Mouse (Mus musculus) liver, embryonic 14.5 days (tissue): ENCODE measurements around the gene Fhit. TPM values are rescaled to one million over a fixed set of nuclear protein-coding genes. Genes with fewer than 3 reads are reported as not detected.

Source experiments
- ATAC-seq: fragments of 200-750 bp; cut with Nextera tagmentation; 2 replicates; pipeline ENCODE4 v1.8.0; 2017; ENCODE audit warnings: moderate number of reproducible peaks, mild to moderate bottlenecking, moderate library complexity; ENCODE audit not compliant: insufficient read depth
- DNase-seq, 3 experiments: peaks; one replicate each; pipeline ENCODE4 v3.0.0-alpha.2; 2012 to 2013; ENCODE audit warnings: low read depth in 3 of 3, low spot score in 3 of 3
- H3K27ac ChIP-seq: fragments of 300-500 bp; sonication (generic); 2 replicates; pipeline ENCODE4 v1.5.1; 2014; ENCODE audit warnings: moderate library complexity, mild to moderate bottlenecking, control low read depth, inconsistent platforms
- H3K27me3 ChIP-seq: fragments of 300-500 bp; sonication (generic); 2 replicates; pipeline ENCODE4 v1.6.1; 2014; ENCODE audit warnings: mild to moderate bottlenecking, low read length, moderate library complexity; ENCODE audit not compliant: control insufficient read depth, insufficient read depth
- H3K36me3 ChIP-seq: fragments of 300-500 bp; sonication (generic); replicated peaks from 2 replicates; pipeline ENCODE4 v1.6.1; 2014; ENCODE audit warnings: low read depth; ENCODE audit not compliant: control insufficient read depth, insufficient read depth
- H3K4me1 ChIP-seq, 2 experiments: fragments of 200-500 bp in 1 of 2; fragments of 300-500 bp in 1 of 2; sonication (generic) in 1 of 2; replicated peaks; 2 replicates each; pipeline ENCODE4 v1.6.1; 2012 to 2014; ENCODE audit warnings: antibody characterized with exemption in 1 of 2, inconsistent platforms in 1 of 2, low read length in 1 of 2; ENCODE audit not compliant: control insufficient read depth in 2 of 2, insufficient read depth in 2 of 2
- H3K4me2 ChIP-seq: fragments of 300-500 bp; sonication (generic); 2 replicates; pipeline ENCODE4 v1.6.1; 2014; ENCODE audit warnings: low read depth, mild to moderate bottlenecking, control low read depth, moderate library complexity
- H3K4me3 ChIP-seq, 2 experiments: fragments of 200-500 bp in 1 of 2; fragments of 300-500 bp in 1 of 2; sonication (generic) in 1 of 2; 2 replicates each; pipeline ENCODE4 v1.5.1; 2012 to 2014; ENCODE audit warnings: low read depth in 2 of 2, low read length in 2 of 2, mild to moderate bottlenecking in 2 of 2, control low read depth in 1 of 2, inconsistent platforms in 1 of 2, moderate library complexity in 1 of 2; ENCODE audit not compliant: insufficient read depth in 1 of 2
- H3K9ac ChIP-seq: fragments of 300-500 bp; sonication (generic); replicated peaks from 2 replicates; pipeline ENCODE4 v1.6.1; 2014; ENCODE audit warnings: mild to moderate bottlenecking, control low read depth, moderate library complexity
- H3K9me3 ChIP-seq: fragments of 300-500 bp; sonication (generic); 2 replicates; pipeline ENCODE4 v1.6.1; 2016; ENCODE audit warnings: low read length, mixed read lengths; ENCODE audit not compliant: control insufficient read depth
- CTCF ChIP-seq: IDR thresholded peaks from 2 replicates; pipeline ENCODE4 v1.5.1; 2016; ENCODE audit warnings: antibody characterized with exemption, low read depth, control low read depth
- EP300 ChIP-seq: IDR thresholded peaks from 2 replicates; pipeline ENCODE4 v1.6.1; 2016; ENCODE audit warnings: antibody characterized with exemption, low read depth
- WGBS: fragments of 180-500 bp; shearing (Covaris S2); extraction: QIAGEN DNeasy Blood & Tissue Kit; methylation state at CpG from one replicate; pipeline ENCODE4 v1.1.7; 2014; ENCODE audit not compliant: insufficient replicate concordance; 5-methylcytosine and 5-hydroxymethylcytosine counted together
- polyA plus RNA-seq, 2 experiments: library from polyadenylated mRNA; depleted of rRNA in 1 of 2; stranded (reverse) in 1 of 2; unstranded in 1 of 2; fragments of >200 nt; fragmentation: Nextera tagmentation in 1 of 2; extraction: Ambion mirVana in 1 of 2; gene quantifications; 2 replicates each; pipeline versions ENCODE4 v1.2.1 to v1.2.3; 2012 to 2014

The Fhit gene
- polyA plus RNA-seq, 2 experiments: 1.4 to 1.9 TPM

DNA sequence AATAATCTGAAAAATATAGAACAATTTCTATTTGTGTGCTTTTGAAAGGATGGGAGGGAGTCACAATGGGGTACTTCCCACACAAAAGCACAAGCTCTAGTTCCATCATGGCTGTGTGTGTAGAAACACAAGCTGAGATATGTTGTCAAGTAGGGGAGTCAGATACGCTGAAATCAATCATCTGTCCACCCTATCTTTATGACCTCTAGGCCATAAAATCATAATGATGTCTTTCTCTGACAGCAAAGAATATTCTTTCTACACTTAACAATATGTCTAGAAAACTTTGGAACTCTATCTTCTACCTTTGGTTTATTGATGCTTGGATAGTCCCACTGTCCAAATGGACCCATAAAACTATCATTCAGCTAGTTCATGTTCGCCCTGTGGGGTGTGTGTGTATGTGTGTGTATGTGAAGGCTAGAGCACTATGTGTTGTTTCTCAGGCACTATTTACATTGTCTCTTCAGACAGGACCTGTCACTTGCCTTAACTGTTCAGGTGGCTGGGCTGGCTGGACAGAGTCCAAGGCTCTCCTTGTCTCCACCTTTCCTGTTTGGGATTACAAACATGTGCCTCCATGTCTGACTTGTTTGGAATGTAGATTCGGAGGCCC lies 592.8 kb downstream of the Fhit start:
- H3K9ac ChIP-seq: no peak overlapping the region
- no peaks in the 10 kb centered on the region for H3K4me1 ChIP-seq
- DNase-seq (no peak), ATAC-seq (no peak)
- no peak overlapping the region for H3K4me2 ChIP-seq
- H3K27me3 ChIP-seq: no peaks in the 10 kb centered on the region
- TF ChIP-seq EP300: no peak
- no peak for TF ChIP-seq CTCF
- no peaks in the 10 kb centered on the region for H3K36me3 ChIP-seq
- WGBS: 55% methylated on average over 3 of the region's 3 CpGs
- no peak overlapping the region for H3K4me3 ChIP-seq
- H3K9me3 ChIP-seq: no peaks in the 10 kb centered on the region
- H3K27ac ChIP-seq: no peak overlapping the region

DNA sequence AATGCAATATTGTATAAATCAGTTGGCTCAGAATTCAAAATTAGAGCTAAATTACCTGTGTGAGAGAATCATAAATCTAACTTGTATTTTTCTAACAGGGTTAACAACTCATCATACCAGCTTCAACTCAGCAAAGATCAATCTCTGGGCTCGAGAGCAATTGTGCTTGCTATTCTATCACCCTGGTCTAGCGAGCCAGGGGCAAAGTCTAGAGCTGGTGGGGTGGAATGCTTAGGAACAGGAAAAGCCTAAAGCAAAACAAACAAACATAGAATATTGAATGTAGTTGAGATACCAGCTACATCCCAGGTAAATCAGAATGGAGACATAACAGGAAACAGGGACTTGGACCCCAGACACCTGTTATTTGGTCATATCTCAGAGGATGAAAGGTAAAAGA lies 594.1 kb downstream of the Fhit start:
- 45% methylated on average over 2 of the region's 2 CpGs for whole genome bisulfite sequencing
- Histone ChIP-seq H3K4me1 (no peaks in the 10 kb centered on the region), H3K9ac (no peak overlapping the region), H3K27ac (no peak overlapping the region), H3K27me3 (no peaks in the 10 kb centered on the region), H3K4me2 (no peak overlapping the region), H3K36me3 (no peaks in the 10 kb centered on the region), H3K4me3 (no peak overlapping the region), H3K9me3 (no peaks in the 10 kb centered on the region)
- TF ChIP-seq CTCF: no peak
- no peak for TF ChIP-seq EP300
- no peak for DNase-seq
- no peak for ATAC-seq

DNA sequence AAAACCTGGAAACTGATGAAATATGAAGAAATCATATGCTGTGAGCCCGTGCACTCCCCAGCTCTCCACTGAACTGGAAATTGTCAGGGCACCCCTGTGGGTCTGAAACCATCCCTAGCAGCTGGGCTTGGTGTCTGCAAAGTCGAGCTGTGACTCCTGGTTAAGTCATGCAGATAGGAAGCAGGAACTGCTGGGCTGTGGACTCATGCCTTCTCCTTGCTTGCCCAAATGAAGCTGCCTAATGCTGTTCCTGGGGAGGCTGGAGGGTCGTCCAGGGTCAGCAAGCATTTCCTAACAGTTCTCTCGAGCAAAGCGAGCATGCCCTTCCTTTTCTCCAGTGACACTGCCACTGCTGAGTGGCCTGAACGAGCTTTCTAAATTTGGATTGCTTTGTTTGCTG lies 607.1 kb downstream of the Fhit start:
- Histone ChIP-seq H3K9me3 (no peaks in the 10 kb centered on the region), H3K4me2 (no peak overlapping the region), H3K27me3 (no peaks in the 10 kb centered on the region), H3K4me3 (no peak overlapping the region), H3K4me1 (no peaks in the 10 kb centered on the region), H3K36me3 (no peaks in the 10 kb centered on the region), H3K9ac (no peak overlapping the region), H3K27ac (no peak overlapping the region)
- DNase-seq: no peak
- 41% methylated on average over 6 of the region's 6 CpGs for WGBS
- TF ChIP-seq CTCF: no peak
- TF ChIP-seq EP300: no peak
- no peak for ATAC-seq

DNA sequence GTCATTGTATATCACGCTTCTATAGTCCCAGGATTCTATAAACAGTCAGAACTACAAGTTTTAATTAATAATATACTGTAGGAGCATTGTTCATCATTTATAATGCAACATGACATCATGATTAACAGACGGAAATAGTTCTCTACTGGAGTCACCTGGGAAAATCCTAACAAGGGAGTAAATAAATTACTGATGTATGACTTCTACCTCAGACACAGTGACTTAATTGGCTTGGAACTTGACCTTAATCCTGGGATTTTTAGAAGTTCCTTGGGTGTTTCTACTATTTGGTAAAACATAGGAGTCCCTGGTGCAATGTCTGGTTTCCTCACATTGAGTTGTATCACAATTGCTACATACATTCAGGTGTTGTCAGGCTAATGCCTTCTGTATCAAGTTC lies 613.2 kb downstream of the Fhit start:
- Histone ChIP-seq H3K4me1 (no peaks in the 10 kb centered on the region), H3K4me3 (no peak overlapping the region), H3K4me2 (no peak overlapping the region), H3K27ac (no peak overlapping the region), H3K9me3 (no peaks in the 10 kb centered on the region), H3K9ac (no peak overlapping the region), H3K27me3 (no peaks in the 10 kb centered on the region), H3K36me3 (no peaks in the 10 kb centered on the region)
- 70% methylated on average over 2 of the region's 2 CpGs for WGBS
- no peak for TF ChIP-seq CTCF
- no peak for TF ChIP-seq EP300
- ATAC-seq (no peak), DNase-seq (no peak)

DNA sequence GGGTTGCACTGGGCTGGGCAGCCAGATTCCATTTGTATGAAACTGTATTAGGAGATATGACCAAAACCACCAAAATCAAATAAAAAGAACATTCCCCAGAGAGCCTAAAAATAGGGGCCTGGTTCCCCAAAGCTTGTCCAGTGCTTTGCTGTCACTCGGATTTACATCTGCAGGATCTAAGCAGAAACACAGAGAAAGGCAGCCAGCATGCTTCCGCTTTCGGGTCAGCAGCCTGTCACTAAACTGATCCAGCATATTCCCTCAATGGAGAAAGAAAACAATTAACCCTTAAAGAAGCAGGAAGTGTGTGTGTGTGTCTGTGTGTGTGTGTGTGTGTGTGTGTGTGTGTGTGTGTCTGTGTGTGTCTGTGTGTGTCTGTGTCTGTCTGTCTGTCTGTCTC lies 615.9 kb downstream of the Fhit start:
- Histone ChIP-seq H3K9me3 (no peaks in the 10 kb centered on the region), H3K27me3 (no peaks in the 10 kb centered on the region), H3K36me3 (no peaks in the 10 kb centered on the region), H3K27ac (no peak overlapping the region), H3K4me1 (no peaks in the 10 kb centered on the region), H3K4me3 (no peak overlapping the region), H3K4me2 (no peak overlapping the region), H3K9ac (no peak overlapping the region)
- no peak for DNase-seq
- TF ChIP-seq CTCF: no peak
- no peak for TF ChIP-seq EP300
- 40% methylated on average over 3 of the region's 3 CpGs for WGBS
- no peak for ATAC-seq
